Mouse (Mus musculus) MEL (cell line): ENCODE data around the gene Rad17.

Experiments used
- CHD2 ChIP-seq: IDR thresholded peaks from 2 replicates; pipeline ENCODE4 v1.6.1; 2011; ENCODE audit warnings: low read length, improper control_type of control experiment
- CTCF ChIP-seq, 3 experiments: IDR thresholded peaks in 2 of 3; conservative IDR thresholded peaks in 1 of 3; 2 replicates each; pipeline ENCODE4 v1.5.1; 2011 to 2012; ENCODE audit warnings: low read length in 3 of 3, low read depth in 2 of 3, mild to moderate bottlenecking in 2 of 3, improper control_type of control experiment in 1 of 3, inconsistent platforms in 1 of 3, mixed read lengths in 1 of 3, moderate library complexity in 1 of 3; ENCODE audit not compliant: control insufficient read depth in 1 of 3, insufficient read depth in 1 of 3, poor library complexity in 1 of 3, severe bottlenecking in 1 of 3
- EP300 ChIP-seq, 2 experiments: IDR thresholded peaks; 2 replicates each; pipeline ENCODE4 v1.6.1; 2011; ENCODE audit warnings: improper control_type of control experiment in 2 of 2, low read length in 2 of 2, low read depth in 1 of 2, mild to moderate bottlenecking in 1 of 2
- MAFK ChIP-seq: IDR thresholded peaks from 2 replicates; pipeline ENCODE4 v1.6.1; 2011; ENCODE audit warnings: low read depth, mild to moderate bottlenecking, low read length, improper control_type of control experiment, borderline replicate concordance
- NRF1 ChIP-seq: IDR thresholded peaks from 2 replicates; pipeline ENCODE4 v1.6.1; 2014; ENCODE audit warnings: low read depth, mild to moderate bottlenecking, inconsistent platforms, low read length, improper control_type of control experiment, moderate library complexity; ENCODE audit not compliant: poor library complexity, insufficient read depth, severe bottlenecking
- POLR2A ChIP-seq, 2 experiments: IDR thresholded peaks; 2 replicates each; pipeline ENCODE4 v1.6.1; 2011 to 2012; ENCODE audit warnings: low read length in 2 of 2, mild to moderate bottlenecking in 2 of 2, control low read depth in 1 of 2, improper control_type of control experiment in 1 of 2, low read depth in 1 of 2, moderate library complexity in 1 of 2; ENCODE audit not compliant: control insufficient read depth in 1 of 2, insufficient read depth in 1 of 2, poor library complexity in 1 of 2
- POLR2AphosphoS2 ChIP-seq: IDR thresholded peaks from 2 replicates; pipeline ENCODE4 v1.6.1; 2011; ENCODE audit warnings: low read length, improper control_type of control experiment
- SMC3 ChIP-seq: IDR thresholded peaks from 2 replicates; pipeline ENCODE4 v1.6.1; 2011; ENCODE audit warnings: low read depth, low read length, improper control_type of control experiment

DNA sequence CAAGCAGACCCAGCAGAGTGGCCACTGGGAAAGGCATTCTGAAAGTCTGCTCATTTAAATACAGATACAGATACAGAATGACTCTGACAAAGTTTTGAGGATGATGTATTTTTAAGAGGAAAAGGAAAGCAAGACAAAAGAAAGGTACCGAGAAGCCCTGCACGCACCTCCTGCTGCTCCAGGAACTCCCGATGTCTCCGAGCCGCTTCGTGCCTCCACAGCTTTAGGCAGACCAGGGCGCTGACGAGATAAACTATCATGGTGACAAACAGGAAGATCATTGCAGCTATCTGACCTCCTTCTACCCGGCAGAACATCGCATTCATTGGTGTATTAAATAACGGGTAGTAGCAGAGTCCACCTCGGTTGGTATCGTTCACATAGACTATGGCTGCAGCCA is 39.6 kb downstream of the Rad17 start:
- TF ChIP-seq POLR2AphosphoS2 (no peak), CTCF (IDR thresholded peaks at IDR 0.05 in 2 of 3, conservative IDR thresholded peaks at IDR 0.05 in 1 of 3; ENCODE audit: control insufficient read depth in 1 of 3, insufficient read depth in 1 of 3, low read depth in 2 of 3, low read length in 3 of 3, poor library complexity in 1 of 3, severe bottlenecking in 1 of 3) (no peak), POLR2A (IDR thresholded peaks at IDR 0.05; ENCODE audit: control insufficient read depth in 1 of 2, insufficient read depth in 1 of 2, low read depth in 1 of 2, low read length in 2 of 2, poor library complexity in 1 of 2) (no peak), SMC3 (no peak), NRF1 (no peak), MAFK (no peak), EP300 (IDR thresholded peaks at IDR 0.05; ENCODE audit: low read depth in 1 of 2, low read length in 2 of 2) (no peak), CHD2 (no peak)
